Mouse (Mus musculus) splenic B cell, adult 2 months (primary cell): ENCODE data around the gene Smndc1.

Experiments used
- DNase-seq: peaks from one replicate; pipeline ENCODE4 v3.0.0-alpha.2; 2011; ENCODE audit warnings: low read depth, low spot score
- H3K27me3 ChIP-seq: 2 replicates; pipeline ENCODE4 v1.6.1; 2012; ENCODE audit warnings: mild to moderate bottlenecking, low read length, moderate library complexity, mixed read lengths; ENCODE audit not compliant: control insufficient read depth, poor library complexity, insufficient read depth, severe bottlenecking
- H3K36me3 ChIP-seq: 2 replicates; pipeline ENCODE4 v1.6.1; 2012; ENCODE audit warnings: mild to moderate bottlenecking, low read length, moderate library complexity, mixed read lengths; ENCODE audit not compliant: control insufficient read depth, poor library complexity, insufficient read depth, severe bottlenecking

Gene Smndc1

DNA sequence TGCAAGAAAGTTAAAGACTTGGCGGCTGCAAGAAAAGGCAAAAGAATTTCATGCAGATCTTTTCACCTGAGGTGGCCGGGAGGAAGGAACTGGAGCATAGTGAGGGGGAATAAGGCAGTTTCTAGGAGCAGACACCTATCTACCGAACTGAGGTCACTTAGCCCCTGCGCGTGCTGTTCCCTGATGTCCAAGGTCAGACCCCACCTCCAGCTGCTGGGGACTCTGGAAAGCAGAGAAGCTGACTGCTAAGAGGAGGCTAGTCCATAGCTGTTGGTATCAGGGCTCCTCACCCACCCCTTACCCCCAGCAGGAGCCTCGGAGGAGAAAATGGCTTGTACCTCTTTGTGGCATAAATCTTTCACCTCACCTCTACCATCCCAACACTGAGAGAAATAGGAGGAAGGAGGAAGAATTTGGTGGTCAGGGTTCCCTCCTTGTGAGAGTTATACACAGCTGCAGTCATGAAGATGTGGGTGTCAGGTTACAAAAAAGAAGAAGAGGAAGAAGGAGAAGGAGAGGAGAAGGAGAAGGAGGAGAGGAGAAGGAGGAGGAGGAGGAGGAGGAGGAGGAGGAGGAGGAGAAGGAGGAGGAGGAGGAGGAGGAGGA, 31.3 kb upstream of the Smndc1 start:
- H3K36me3 ChIP-seq, result no peaks in the 10 kb centered on the region
- DNase-seq, result no peak
- no peaks in the 10 kb centered on the region for H3K27me3 ChIP-seq

DNA sequence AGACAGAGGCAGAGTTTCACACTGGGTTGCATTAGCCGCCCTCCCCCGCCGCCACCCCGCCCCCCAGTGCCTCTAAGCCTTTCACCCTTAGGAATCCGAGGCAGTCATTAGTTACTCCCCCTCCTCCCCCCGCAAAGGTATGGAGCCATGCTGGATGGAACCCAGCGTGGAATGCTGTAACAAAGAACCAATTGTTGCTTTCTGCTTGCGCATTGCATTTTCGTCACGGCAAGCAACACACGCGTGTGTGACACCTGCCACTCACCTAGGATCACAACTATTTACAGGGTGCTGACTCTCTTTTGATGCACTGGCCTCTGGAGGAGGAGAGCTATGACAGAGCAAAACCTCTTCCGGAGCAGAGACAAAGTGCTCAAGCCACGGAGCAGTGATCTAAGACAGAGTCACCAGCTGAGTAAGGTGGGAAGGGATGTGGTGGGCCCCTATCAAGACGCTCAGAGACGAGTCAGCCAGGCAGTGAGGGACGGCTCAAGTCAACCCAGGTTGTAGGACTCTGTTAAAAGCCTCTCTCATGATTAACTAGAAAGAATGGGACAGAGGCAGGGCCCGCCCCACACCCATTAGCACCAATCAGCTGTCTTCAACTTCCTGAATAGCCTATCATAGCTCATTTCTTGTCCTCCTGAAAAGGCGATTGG, 30.7 kb upstream of the Smndc1 start:
- DNase-seq, result peak; percentile 82
- H3K27me3 ChIP-seq, result no peaks in the 10 kb centered on the region
- H3K36me3 ChIP-seq, result no peaks in the 10 kb centered on the region

DNA sequence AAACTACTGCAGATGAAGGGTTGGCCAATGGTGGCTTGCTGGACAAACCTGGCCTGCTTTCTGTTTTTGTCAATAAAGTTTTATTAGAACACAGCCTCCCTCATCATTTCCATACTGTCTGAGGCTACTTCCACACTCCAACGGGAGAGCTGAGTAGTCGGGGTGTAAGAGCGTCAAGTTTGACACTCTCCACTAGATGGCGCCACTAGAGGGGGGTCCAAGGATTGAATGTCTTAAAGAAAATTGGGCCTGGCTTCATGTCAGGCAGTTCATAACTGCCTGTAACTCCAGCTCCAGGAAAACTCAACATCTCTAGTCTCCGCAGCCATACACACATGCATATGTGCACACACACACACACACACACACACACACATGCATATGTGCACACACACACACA, 29.5 kb upstream of the Smndc1 start:
- Histone ChIP-seq H3K36me3 (no peaks in the 10 kb centered on the region), H3K27me3 (no peaks in the 10 kb centered on the region)
- peak; percentile 91 for DNase-seq

DNA sequence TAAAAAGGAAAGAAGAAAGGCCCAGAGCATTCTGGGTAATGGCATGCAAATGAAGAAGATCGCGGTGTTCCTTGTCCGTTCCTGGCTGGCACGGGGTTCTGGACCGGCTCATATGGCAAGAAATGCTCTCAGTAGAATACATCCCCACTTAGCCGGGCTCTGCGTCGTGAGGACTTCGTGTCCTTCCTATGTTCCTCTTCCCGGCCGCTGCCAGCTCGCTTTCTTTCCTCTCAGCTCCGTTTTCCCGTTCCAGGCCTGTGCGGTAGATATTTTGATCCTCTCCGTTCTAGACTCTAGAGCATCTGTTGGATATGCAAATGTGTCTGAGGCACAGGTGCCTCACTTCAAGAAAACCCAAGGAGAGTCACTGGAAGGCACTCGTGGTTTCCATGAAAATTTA, 24.8 kb upstream of the Smndc1 start:
- H3K27me3 ChIP-seq, result no peaks in the 10 kb centered on the region
- DNase-seq, result no peak
- H3K36me3 ChIP-seq, result no peaks in the 10 kb centered on the region

DNA sequence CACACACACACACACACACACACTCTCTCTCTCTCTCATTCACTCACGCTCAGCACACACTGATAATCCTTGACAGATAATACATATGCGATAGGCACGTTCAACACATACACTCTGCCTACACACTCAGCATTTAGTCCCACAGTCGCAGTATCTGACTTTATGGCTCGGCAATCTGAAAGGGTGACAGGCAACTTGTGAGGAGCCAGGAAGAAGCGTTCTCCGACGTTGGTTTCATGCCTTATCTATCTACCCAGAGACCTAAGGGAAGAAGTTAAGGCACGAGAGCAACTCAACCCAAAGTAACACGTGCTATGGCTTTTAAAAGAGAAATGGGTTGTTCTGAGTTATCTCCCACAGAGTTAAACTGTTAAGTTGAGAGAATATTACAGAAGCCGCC, 24.3 kb upstream of the Smndc1 start:
- no peak for DNase-seq
- no peaks in the 10 kb centered on the region for H3K27me3 ChIP-seq
- no peaks in the 10 kb centered on the region for H3K36me3 ChIP-seq

DNA sequence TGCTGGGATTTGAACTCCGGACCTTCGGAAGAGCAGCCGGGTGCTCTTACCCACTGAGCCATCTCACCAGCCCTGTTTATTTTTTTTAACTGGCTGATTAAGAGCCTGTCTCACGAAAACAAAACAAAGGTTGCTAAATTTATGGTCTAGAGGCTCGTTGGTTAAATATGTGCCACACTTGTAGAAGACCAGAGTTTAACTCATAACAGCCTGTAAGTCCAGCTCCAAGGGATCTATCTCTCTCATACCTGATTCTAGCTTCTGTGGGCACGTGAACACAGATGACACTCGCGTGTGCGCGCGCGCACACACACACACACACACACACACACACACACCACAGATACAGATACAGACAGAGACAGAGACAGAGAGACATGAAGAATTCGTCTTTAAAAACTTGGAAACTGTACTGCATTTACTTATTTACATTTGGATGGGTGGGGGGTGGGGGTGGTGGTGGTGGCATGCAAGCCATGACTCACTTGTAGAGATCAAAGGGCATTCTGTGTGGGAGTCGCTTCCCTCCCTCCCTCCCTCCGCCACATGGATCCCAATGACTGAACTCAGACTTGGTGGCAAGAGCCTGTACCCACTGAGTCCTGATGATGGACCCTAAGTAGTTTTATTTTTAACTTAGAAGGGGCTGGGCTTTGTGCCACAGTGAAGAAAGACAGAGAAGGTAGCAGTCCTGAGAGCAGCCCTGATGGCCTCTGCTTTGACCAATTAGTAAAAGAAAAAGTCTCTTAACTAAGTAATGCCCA, 23.4 kb upstream of the Smndc1 start:
- no peaks in the 10 kb centered on the region for H3K36me3 ChIP-seq
- DNase-seq, result no peak

DNA sequence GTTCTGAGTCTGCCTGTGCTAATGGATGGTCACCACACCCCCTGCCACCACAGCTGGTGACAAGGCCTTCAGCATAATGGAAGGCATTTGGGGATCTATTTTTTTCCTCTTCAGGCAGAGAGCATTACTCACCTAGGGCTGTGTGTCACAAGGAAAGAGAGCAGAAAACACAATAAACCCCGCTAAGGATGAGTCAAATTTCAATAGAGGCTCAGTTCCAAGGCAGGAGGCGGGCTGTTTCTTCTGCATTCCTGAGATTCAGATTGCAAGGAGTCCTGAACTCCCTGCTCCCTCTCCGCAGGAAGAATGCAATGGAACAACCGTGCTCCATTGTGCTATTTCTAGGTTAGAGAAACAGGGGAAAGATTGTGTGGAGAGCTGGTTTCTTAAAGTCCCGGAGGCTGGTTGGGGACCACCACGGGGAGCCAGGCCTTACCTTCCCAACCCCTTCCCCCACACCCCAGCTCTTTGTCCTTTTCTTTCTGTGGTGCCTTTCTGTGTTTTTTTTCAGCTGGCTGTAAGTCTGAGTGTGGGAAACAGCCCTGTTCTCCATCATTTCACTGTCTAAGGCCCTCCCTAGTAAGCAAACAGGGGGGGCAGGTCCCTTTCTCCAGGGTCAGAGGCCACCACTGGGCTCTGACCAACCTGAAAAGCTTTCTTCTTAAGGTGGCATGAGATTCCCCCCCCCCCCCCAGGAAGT, 21.9 kb upstream of the Smndc1 start:
- Histone ChIP-seq H3K27me3 (no peaks in the 10 kb centered on the region), H3K36me3 (no peaks in the 10 kb centered on the region)
- no peak for DNase-seq

More for the DNA sequence above, 23.4 kb upstream of the Smndc1 start:
- no peaks in the 10 kb centered on the region for H3K27me3 ChIP-seq

DNA sequence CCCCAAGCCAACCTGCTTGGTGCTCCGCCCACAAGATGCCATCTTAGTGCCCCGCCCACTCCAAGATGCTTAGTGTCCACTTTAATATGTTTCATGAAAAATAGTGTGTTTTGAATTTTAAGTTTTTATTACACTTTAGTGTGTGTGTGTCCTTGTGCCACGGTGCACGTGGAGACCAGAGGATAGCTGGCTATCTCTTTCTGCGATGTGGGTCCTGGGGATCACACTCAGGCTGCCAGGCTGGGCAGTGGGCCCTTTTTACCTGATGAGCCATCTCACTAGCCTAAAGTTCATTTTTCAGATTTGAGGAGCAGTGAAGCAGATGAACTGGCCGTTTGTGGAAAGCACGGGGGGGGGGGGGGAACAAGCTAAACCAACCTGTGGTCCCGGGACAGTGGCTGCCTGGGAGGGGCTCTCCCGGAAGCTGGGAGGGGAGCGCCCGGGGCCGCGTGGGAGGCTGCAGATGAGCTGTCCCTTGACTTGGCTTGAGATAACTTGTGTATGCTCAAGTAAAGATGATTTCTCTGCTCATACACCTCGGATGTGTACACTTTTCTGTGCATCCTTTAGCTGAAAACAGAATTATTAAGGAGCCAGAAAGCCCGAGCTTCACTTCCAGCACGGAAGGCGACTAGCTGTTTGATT, 19.4 kb upstream of the Smndc1 start:
- H3K36me3 ChIP-seq, result no peaks in the 10 kb centered on the region
- H3K27me3 ChIP-seq, result no peaks in the 10 kb centered on the region
- no peak for DNase-seq

DNA sequence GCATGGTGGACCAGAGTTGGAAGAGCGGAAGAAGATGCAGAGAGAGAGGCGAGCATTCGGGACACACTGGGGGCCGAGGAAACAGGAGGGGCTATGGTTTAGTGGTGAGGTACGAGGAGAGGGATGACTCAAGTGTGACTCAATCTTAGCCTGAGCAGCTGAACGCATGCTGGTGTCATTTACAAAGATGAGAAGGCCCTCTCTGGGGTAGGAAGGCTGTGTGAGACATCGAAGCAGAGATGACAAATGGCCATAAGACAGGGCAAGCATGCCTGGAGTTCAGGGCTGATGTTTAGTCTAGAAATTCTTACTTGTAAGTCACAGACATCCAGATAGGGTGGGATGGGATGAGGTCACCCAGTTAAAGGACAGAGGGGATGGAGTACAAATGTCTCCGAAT, 18.0 kb upstream of the Smndc1 start:
- Histone ChIP-seq H3K27me3 (no peaks in the 10 kb centered on the region), H3K36me3 (no peaks in the 10 kb centered on the region)
- no peak for DNase-seq

DNA sequence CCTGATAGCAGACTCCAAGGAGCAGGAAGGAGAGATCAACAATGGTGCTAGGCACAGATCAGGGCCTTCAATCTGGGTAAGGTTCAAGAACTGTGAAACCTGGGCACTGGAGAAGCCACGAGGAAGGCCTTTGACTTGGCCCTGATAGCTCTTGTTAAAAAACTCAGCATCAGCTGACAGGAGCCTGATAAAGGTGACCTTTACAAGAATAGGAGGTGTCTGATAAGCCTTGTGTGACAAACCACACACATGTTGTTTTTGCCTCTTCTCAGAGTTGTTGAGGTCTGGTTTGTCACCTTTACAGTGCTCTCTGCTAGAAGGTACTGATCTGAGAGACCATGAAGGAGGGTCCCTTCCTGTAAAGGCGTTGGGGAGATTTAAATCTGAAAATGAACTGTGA, 17.0 kb upstream of the Smndc1 start:
- H3K27me3 ChIP-seq, result no peaks in the 10 kb centered on the region
- DNase-seq, result no peak
- no peaks in the 10 kb centered on the region for H3K36me3 ChIP-seq

DNA sequence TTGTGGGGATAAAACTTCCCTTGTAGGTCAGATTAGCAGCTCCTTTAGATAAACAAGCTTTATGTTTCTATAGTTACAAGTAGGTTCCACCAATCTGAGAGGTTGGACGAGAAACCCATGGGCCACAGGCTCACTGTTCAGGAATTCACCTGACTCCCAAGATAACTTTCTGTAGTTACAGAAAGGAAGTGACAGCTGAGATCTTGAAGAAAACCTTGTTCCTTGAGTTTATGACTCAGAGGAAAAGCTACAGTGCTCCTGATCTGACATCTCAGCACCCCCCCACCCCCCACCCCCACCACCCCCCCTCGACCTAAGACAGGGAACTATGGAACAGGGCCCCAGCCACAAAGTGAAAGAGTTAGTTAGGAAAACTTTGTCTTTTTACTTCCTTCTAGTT, 15.4 kb upstream of the Smndc1 start:
- no peaks in the 10 kb centered on the region for H3K27me3 ChIP-seq
- H3K36me3 ChIP-seq, result no peaks in the 10 kb centered on the region
- no peak for DNase-seq

DNA sequence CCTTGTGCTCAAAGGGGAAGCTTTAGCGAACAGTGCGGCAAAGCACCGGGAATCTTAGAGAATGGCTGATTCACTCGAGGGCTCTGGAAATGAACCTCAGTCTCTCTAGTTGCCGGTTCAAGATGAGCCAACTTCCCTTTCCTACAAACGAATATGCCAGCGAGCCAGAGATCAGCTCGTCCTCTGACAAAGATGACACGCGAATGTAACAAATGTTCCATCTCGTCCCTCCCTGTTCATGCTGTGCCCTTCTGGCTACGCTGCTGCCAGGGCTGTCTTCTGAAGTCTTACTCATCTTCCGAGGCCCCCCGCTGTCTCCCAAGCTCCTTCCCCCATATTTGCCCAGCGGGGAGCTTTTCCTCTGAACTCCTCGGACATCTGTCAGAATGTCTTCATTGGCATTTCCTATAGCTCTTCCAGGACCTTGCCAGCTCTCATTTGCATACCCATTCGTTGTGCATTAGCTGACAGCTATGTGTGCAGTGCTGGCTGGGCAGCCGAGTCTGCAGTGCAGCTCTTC, 14.5 kb upstream of the Smndc1 start:
- Histone ChIP-seq H3K36me3 (no peaks in the 10 kb centered on the region), H3K27me3 (no peaks in the 10 kb centered on the region)
- no peak for DNase-seq

DNA sequence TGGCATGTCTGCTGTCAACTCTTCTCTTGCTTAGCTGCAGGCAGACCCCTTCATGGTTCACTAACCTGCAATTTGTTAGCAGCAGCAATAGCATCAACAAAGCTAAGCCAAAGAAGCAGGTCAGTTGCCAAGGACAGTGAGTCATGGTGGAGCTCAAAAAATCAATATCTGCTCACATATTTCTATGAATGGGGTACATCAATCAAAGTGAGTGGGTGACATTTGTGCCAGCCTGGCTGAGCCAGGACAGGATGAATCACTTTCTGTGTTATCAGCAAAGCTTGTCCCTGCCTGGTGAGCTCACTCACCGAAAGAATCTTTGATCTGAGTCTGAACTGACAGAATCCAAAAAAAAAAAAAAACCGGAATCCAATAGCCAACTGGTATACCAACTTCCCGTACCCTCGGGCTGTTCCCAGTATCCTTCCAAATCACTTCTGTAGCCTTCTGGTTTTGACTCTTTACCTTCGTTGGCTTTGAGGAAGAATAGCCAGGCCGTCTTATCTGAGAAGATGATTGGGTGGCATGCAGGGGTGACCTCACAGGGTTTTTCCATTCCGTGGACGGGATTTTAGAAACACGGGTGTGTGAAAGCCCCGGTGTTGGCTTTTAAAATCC, 13.9 kb upstream of the Smndc1 start:
- DNase-seq, result no peak
- H3K27me3 ChIP-seq, result no peaks in the 10 kb centered on the region
- no peaks in the 10 kb centered on the region for H3K36me3 ChIP-seq

DNA sequence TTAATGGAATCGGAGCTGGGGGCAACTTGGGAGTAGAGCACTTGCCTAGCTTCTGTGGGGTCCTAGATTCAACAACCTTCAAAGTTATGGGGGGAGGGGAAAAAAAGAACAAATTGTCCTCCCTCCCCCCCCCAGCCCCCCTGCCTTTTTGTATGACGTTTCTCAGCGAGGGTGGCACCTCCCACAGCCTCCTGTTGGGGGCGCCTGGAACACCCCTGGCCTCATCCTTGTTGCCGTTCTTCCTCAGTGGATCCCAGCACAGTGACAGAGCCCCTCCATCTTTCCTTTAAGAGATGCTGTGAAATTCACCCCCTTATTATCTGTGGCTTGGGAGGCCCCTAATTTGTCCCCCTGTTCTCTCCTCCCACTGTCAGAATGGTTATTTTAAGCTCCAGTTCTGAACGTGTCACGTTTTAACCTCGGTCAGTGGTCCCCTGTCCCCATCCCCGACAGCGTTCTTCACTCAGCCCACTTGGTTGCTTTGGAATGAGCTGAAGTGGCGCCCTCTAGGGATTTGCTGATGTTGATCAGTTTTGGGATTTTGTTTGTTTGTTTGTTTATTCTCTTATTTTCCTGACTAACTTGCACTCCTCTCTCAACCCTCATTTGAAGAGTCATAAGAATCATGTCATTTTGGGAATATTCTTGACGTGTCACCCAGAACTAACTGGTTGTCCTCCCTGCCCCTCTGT, 12.5 kb upstream of the Smndc1 start:
- Histone ChIP-seq H3K36me3 (no peaks in the 10 kb centered on the region), H3K27me3 (no peaks in the 10 kb centered on the region)
- DNase-seq, result no peak
